Mouse (Mus musculus) liver, embryonic 14.5 days (tissue): ENCODE data around the gene Adcy6. TPM values are rescaled to one million over a fixed set of nuclear protein-coding genes. Genes with fewer than 3 reads are reported as not detected.
A peak's percentile ranks its signal among the peaks of the same experiment; 100 is the strongest.

ENCODE experiments used
- ATAC-seq: fragments of 200-750 bp; cut with Nextera tagmentation; 2 replicates; pipeline ENCODE4 v1.8.0; 2017; ENCODE audit warnings: moderate number of reproducible peaks, mild to moderate bottlenecking, moderate library complexity; ENCODE audit not compliant: insufficient read depth
- DNase-seq, 3 experiments: peaks; one replicate each; pipeline ENCODE4 v3.0.0-alpha.2; 2012 to 2013; ENCODE audit warnings: low read depth in 3 of 3, low spot score in 3 of 3
- H3K27ac ChIP-seq: fragments of 300-500 bp; sonication (generic); 2 replicates; pipeline ENCODE4 v1.5.1; 2014; ENCODE audit warnings: moderate library complexity, mild to moderate bottlenecking, control low read depth, inconsistent platforms
- H3K27me3 ChIP-seq: fragments of 300-500 bp; sonication (generic); 2 replicates; pipeline ENCODE4 v1.6.1; 2014; ENCODE audit warnings: mild to moderate bottlenecking, low read length, moderate library complexity; ENCODE audit not compliant: control insufficient read depth, insufficient read depth
- H3K36me3 ChIP-seq: fragments of 300-500 bp; sonication (generic); replicated peaks from 2 replicates; pipeline ENCODE4 v1.6.1; 2014; ENCODE audit warnings: low read depth; ENCODE audit not compliant: control insufficient read depth, insufficient read depth
- H3K4me1 ChIP-seq, 2 experiments: fragments of 200-500 bp in 1 of 2; fragments of 300-500 bp in 1 of 2; sonication (generic) in 1 of 2; replicated peaks; 2 replicates each; pipeline ENCODE4 v1.6.1; 2012 to 2014; ENCODE audit warnings: antibody characterized with exemption in 1 of 2, inconsistent platforms in 1 of 2, low read length in 1 of 2; ENCODE audit not compliant: control insufficient read depth in 2 of 2, insufficient read depth in 2 of 2
- H3K4me2 ChIP-seq: fragments of 300-500 bp; sonication (generic); 2 replicates; pipeline ENCODE4 v1.6.1; 2014; ENCODE audit warnings: low read depth, mild to moderate bottlenecking, control low read depth, moderate library complexity
- H3K4me3 ChIP-seq, 2 experiments: fragments of 200-500 bp in 1 of 2; fragments of 300-500 bp in 1 of 2; sonication (generic) in 1 of 2; 2 replicates each; pipeline ENCODE4 v1.5.1; 2012 to 2014; ENCODE audit warnings: low read depth in 2 of 2, low read length in 2 of 2, mild to moderate bottlenecking in 2 of 2, control low read depth in 1 of 2, inconsistent platforms in 1 of 2, moderate library complexity in 1 of 2; ENCODE audit not compliant: insufficient read depth in 1 of 2
- H3K9ac ChIP-seq: fragments of 300-500 bp; sonication (generic); replicated peaks from 2 replicates; pipeline ENCODE4 v1.6.1; 2014; ENCODE audit warnings: mild to moderate bottlenecking, control low read depth, moderate library complexity
- H3K9me3 ChIP-seq: fragments of 300-500 bp; sonication (generic); 2 replicates; pipeline ENCODE4 v1.6.1; 2016; ENCODE audit warnings: low read length, mixed read lengths; ENCODE audit not compliant: control insufficient read depth
- CTCF ChIP-seq: IDR thresholded peaks from 2 replicates; pipeline ENCODE4 v1.5.1; 2016; ENCODE audit warnings: antibody characterized with exemption, low read depth, control low read depth
- EP300 ChIP-seq: IDR thresholded peaks from 2 replicates; pipeline ENCODE4 v1.6.1; 2016; ENCODE audit warnings: antibody characterized with exemption, low read depth
- WGBS: fragments of 180-500 bp; shearing (Covaris S2); extraction: QIAGEN DNeasy Blood & Tissue Kit; methylation state at CpG from one replicate; pipeline ENCODE4 v1.1.7; 2014; ENCODE audit not compliant: insufficient replicate concordance; 5-methylcytosine and 5-hydroxymethylcytosine counted together
- polyA plus RNA-seq, 2 experiments: library from polyadenylated mRNA; depleted of rRNA in 1 of 2; stranded (reverse) in 1 of 2; unstranded in 1 of 2; fragments of >200 nt; fragmentation: Nextera tagmentation in 1 of 2; extraction: Ambion mirVana in 1 of 2; gene quantifications; 2 replicates each; pipeline versions ENCODE4 v1.2.1 to v1.2.3; 2012 to 2014

The Adcy6 gene
- polyA plus RNA-seq, 2 experiments, result 4.2 to 13.1 TPM

DNA sequence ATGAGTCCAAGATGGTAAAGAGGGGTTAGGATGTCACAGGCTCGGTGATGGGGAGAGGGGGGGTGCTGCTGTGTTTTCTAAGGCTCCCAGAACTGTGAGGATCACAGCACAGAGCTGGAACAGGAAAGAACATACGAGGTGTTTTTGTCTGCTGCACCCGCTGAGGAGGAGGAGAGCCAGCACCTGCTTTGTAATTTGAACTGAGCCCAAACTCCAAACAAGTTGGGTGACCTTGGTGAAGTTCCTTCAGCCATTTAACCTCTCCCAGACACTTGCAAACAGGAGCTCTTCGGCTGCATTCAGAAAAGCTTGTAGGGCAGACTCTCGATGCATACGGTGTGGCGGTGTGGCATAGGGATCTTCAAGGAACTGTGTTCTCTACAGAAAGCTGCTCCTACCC, 24.5 kb downstream of the Adcy6 start:
- ATAC-seq (no peak), DNase-seq (no peak)
- H3K27me3 ChIP-seq, result no peaks in the 10 kb centered on the region
- H3K9me3 ChIP-seq, result no peaks in the 10 kb centered on the region
- no peaks in the 10 kb centered on the region for H3K36me3 ChIP-seq
- WGBS, result 66% methylated on average over 7 of the region's 7 CpGs
- H3K9ac ChIP-seq, result no peak overlapping the region
- no peak for TF ChIP-seq EP300
- no peak for TF ChIP-seq CTCF
- H3K4me2 ChIP-seq, result no peak overlapping the region
- no peak overlapping the region for H3K4me3 ChIP-seq
- peaks cover 14 to 36% of the 10 kb centered on the region in 2 experiments for H3K4me1 ChIP-seq
- no peak overlapping the region; the same call in 1 of the 2 replicates for H3K27ac ChIP-seq

DNA sequence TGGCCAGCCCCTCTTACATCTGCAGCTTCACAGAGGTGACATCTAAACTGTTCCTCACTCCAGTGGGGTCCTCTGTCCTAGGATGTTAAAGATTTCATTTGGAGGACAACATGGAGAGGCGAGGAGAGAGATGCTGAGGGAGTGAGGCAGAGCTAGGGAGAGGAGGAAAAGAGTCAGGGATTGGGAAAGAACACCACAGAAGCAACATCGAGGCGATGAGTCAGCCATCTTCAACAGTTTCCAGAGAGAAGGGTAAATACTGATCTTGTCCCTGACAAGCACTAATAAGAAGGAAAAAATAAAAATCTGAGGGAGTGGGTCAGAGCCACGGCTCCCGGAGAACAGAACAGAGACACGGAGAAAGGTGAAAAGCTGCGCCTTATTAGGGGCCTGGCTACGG, 26.9 kb downstream of the Adcy6 start:
- WGBS, result 66% methylated on average over 8 of the region's 8 CpGs
- no peak overlapping the region for H3K4me2 ChIP-seq
- no peak overlapping the region for H3K4me3 ChIP-seq
- no peaks in the 10 kb centered on the region for H3K36me3 ChIP-seq
- ATAC-seq, result no peak
- H3K4me1 ChIP-seq, result peaks cover 14 to 25% of the 10 kb centered on the region in 2 experiments
- no peak overlapping the region for H3K9ac ChIP-seq
- DNase-seq, result no peak
- H3K27me3 ChIP-seq, result no peaks in the 10 kb centered on the region
- no peak overlapping the region for H3K27ac ChIP-seq
- no peak for TF ChIP-seq EP300
- no peak for TF ChIP-seq CTCF
- no peaks in the 10 kb centered on the region for H3K9me3 ChIP-seq

DNA sequence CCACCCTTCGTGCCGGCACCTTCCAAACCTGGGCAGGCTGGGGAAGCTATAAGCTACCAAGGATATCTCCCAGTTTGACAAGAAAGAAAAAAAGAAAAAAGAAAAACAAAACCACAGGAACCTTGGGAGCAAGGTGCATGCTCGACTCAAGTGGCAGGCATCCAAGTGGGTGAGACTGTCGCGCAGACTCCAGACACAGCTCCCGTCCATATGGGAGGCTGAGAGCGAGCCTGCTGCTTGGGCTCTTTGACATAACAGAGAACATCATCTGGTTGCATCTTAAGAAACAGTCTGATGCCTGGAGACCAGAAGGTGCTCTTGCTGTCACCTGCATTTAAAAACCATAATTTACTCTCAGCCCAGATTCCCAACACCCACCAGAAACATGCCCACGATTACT, 27.5 kb downstream of the Adcy6 start:
- Histone ChIP-seq H3K9me3 (no peaks in the 10 kb centered on the region), H3K36me3 (no peaks in the 10 kb centered on the region), H3K27ac (no peak overlapping the region), H3K4me2 (no peak overlapping the region), H3K27me3 (no peaks in the 10 kb centered on the region), H3K4me3 (no peak overlapping the region), H3K4me1 (peaks cover 9 to 19% of the 10 kb centered on the region in 2 experiments), H3K9ac (no peak overlapping the region)
- ATAC-seq (no peak), DNase-seq (no peak)
- 80% methylated on average over 8 of the region's 8 CpGs for WGBS
- TF ChIP-seq CTCF, result no peak
- TF ChIP-seq EP300, result no peak

DNA sequence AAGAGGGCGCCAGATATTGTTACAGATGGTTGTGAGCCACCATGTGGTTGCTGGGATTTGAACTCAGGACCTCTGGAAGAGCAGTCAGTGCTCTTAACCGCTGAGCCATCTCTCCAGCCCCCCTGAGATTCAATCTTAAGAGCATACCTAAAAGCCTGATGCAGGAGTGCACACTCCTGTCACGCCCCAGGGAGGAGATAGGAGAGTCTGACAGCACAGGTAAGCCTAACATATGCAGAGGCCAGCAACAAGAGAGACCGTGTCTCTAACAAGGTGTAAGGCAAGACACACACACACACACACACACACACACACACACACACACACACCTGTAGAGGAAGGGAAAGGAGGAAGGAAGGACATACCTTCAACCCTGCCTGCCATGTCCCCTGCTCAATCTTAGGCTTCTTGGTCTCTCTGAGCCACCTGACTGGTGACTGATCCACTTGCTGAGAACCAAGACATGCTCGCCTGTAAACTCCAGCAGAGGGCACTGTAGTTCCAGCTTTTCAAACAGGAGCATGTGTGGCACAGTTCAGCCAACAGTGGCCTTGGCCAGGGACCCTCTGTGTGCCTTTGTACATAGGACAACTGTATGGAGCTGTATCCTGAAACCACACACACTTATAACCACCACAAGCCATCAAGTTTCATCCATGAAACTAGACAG, 29.9 kb downstream of the Adcy6 start:
- H3K36me3 ChIP-seq, result no peaks in the 10 kb centered on the region
- ATAC-seq (peak; percentile 78), DNase-seq (peak; percentile 67 to 75 (median 71))
- H3K9ac ChIP-seq, result no peak overlapping the region
- H3K4me1 ChIP-seq, result 0 out of 4 replicates have a peak, but pooled peaks cover 0 to 2% of the 10 kb centered on the region in 2 experiments
- H3K27ac ChIP-seq, result no peak overlapping the region
- H3K4me3 ChIP-seq, result no peak overlapping the region
- H3K27me3 ChIP-seq, result no peaks in the 10 kb centered on the region
- 30% methylated on average over 5 of the region's 5 CpGs for WGBS
- H3K9me3 ChIP-seq, result no peaks in the 10 kb centered on the region
- H3K4me2 ChIP-seq, result no peak overlapping the region
- TF ChIP-seq EP300 (no peak), CTCF (peak; percentile 95)

DNA sequence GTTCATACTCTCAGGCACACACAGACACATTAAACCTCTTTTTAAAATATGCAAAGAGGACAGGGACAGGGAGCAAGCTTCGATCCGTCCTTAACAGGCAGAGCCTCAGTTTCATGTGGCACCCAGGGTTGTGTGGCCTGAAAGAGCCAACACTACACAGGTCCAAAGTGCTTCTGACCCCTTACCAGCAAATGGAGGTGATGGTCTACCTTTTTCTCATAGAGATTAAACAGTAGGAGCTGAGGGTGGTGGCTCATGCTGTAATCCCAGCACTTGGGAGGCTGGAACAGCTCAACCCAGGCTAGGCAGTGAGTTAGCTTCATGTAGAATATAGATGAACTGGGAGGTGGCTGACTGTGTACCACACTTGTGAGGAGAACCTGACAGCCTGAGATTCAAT, 30.6 kb downstream of the Adcy6 start:
- DNase-seq (no peak), ATAC-seq (no peak)
- Histone ChIP-seq H3K27ac (no peak overlapping the region), H3K4me1 (no peaks in the 10 kb centered on the region), H3K27me3 (no peaks in the 10 kb centered on the region), H3K4me2 (no peak overlapping the region), H3K9ac (no peak overlapping the region), H3K36me3 (no peaks in the 10 kb centered on the region), H3K4me3 (no peak overlapping the region), H3K9me3 (no peaks in the 10 kb centered on the region)
- TF ChIP-seq CTCF, result no peak
- TF ChIP-seq EP300, result no peak
- 67% methylated on average over 2 of the region's 2 CpGs for WGBS
